Mouse (Mus musculus): ENCODE data around the gene Gm4565.
"Not testable (repeated sequence)": the region's sequence is repeated elsewhere in the genome, so short reads cannot be mapped to it uniquely, and the experiment has no call there.

Gm4565 gene

DNA sequence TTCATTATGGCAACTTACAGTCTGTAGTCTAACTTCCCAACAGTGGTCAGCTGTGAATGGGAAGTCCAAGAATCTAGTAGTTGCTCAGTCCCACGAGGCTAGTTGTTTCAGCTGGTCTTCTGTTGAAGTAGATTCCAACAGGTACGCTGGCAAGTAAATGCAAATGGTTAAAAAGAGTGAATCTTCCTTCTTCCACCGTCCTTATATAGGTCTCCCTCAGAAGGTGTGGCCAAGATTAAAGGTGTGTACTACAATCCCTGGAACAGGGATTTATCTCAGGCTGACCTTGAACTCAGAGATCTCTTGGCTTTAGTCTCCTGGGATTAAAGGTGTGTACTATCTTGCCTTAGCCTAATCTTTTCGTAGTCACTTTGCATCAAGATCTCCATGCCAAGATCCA is at the start of gene Gm4565:
Gm4565 (minus strand) TSS at position 101 of the 400 bp plus-strand sequence.
- DNase-seq (ENCODE audit: extremely low read depth, low read depth, low spot score) = not testable (repeated sequence)

DNA sequence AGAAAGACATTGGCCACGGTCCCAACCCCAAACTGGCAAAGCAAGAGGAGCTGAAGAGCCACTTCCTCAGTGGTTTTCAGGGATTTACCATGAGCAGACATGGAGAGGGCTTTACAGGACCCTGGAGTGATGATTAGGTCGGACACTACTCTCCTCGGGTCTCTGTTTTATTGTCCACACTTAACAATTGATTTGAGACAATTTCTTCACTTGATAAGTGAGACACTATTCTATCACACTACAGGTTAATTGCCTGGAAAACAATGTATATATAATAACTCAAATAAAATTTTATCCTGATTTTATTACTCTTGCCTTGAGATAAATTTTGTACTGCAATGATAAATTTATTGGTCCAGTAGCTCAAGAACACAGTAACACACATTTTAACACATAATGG is 22.7 kb downstream of the Gm4565 start, which contains the start of gene Gm4201:
Gm4201 (minus strand) TSS at position 101 of the 400 bp plus-strand sequence.
- DNase-seq (ENCODE audit: extremely low read depth, low read depth, low spot score) = not testable (repeated sequence)

DNA sequence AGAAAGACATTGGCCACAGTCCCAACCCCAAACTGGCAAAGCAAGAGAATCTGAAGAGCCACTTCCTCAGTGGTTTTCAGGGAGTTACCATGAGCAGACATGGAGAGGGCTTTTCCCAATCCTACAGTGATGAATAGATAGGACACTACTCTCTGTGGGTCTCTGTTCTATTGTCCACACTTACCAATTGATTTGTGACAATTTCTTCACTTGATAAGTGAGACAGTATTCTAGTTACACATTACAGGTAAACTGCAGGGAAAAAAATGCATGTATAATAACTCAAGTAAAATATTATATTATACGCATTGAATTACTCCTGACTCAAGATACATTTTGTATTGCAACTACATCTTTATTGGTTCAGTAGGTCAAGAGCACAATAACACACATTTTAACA is 53.1 kb downstream of the Gm4565 start, which contains the start of gene Gm8677:
Gm8677 (minus strand) TSS at position 101 of the 400 bp plus-strand sequence.
- DNase-seq (ENCODE audit: extremely low read depth, low read depth, low spot score) = not testable (repeated sequence)
